Mouse (Mus musculus) ovary, adult 2 months (tissue): ENCODE results near the gene Cd5. TPM values are rescaled to one million over a fixed set of nuclear protein-coding genes. Genes with fewer than 3 reads are reported as not detected.

ENCODE experiments used
- polyA plus RNA-seq: library from polyadenylated mRNA; depleted of rRNA; stranded (reverse); fragments of >200 nt; gene quantifications from 2 replicates; pipeline ENCODE4 v1.2.3, GENCODE M21; 2012; rRNA removed

Cd5 gene
- 0.25 and 0.53 TPM in 2 replicates for polyA plus RNA-seq

DNA sequence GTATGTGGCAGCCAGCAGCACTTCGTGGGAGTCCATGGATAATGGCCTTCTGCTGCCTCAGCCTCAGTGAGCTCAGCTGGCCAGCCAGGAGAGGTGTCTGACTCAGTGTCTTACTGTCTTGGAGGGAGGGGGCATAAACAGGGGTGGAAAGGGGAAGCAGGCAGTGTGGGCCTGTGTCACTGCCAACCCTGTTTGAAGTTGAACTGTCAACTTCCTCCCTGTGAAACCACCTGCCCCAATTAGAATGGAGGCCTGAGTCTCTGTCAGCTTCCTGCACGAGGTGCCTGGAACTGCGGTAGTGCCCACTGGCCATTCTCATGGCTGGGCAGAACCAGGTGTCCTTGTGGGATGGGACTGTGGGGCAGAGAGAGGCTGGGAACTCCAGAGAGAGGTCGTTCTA lies at the start of gene Cd5:
Cd5 (minus strand) TSS at position 192 of the 400 bp plus-strand sequence.

GRCm38 (mm10) chr19:10688537-10689352 lies 50.1 kb downstream of the Cd5 start, which contains the start of gene Vps37c:
Vps37c (plus strand) TSS chr19:10688735.

GRCm38 (mm10) chr19:10677915-10678771 lies 60.7 kb downstream of the Cd5 start, which contains the start of gene Pga5:
Pga5 (minus strand) TSS chr19:10678071.

Other genes with a start within 250 kb of the Cd5 start
- 31.6 and 52.4 TPM in 2 replicates for gene Cpsf7, start 213.7 kb downstream of the Cd5 start, polyA plus RNA-seq
- gene Sdhaf2, start 212.9 kb downstream of the Cd5 start, polyA plus RNA-seq, result 19.1 and 24.4 TPM in 2 replicates
- gene Tmem216, start 182.8 kb downstream of the Cd5 start, polyA plus RNA-seq, result 18.1 and 23.6 TPM in 2 replicates
- gene Cyb561a3, start 161.8 kb downstream of the Cd5 start, polyA plus RNA-seq, result 41.1 and 42.6 TPM in 2 replicates
- 15.5 and 19.1 TPM in 2 replicates for gene Tmem138, start 161.6 kb downstream of the Cd5 start, polyA plus RNA-seq
- gene Ddb1, start 133.7 kb downstream of the Cd5 start, polyA plus RNA-seq, result 140 and 182 TPM in 2 replicates
- 17.7 and 18.7 TPM in 2 replicates for gene Tkfc, start 133.3 kb downstream of the Cd5 start, polyA plus RNA-seq
- gene Vwce, start 104.8 kb downstream of the Cd5 start, polyA plus RNA-seq, result 0.47 and 1.0 TPM in 2 replicates
- gene Pga5, start 60.9 kb downstream of the Cd5 start, polyA plus RNA-seq, result 1.4 and 2.0 TPM in 2 replicates
- 31.6 and 39.4 TPM in 2 replicates for gene Vps37c, start 50.3 kb downstream of the Cd5 start, polyA plus RNA-seq
- 0.24 and 1.2 TPM in 2 replicates for gene Cd6, start 91.1 kb upstream of the Cd5 start, polyA plus RNA-seq
- gene Slc15a3, start 100.7 kb upstream of the Cd5 start, polyA plus RNA-seq, result 9.7 and 11.8 TPM in 2 replicates
- 155 and 161 TPM in 2 replicates for gene Tmem132a, start 130.9 kb upstream of the Cd5 start, polyA plus RNA-seq
- 150 and 163 TPM in 2 replicates for gene Tmem109, start 143.0 kb upstream of the Cd5 start, polyA plus RNA-seq
- 428 and 499 TPM in 2 replicates for gene Prpf19, start 156.2 kb upstream of the Cd5 start, polyA plus RNA-seq
- 42.9 and 63.2 TPM in 2 replicates for gene Zp1, start 181.6 kb upstream of the Cd5 start, polyA plus RNA-seq
- gene Ptgdr2, start 198.2 kb upstream of the Cd5 start, polyA plus RNA-seq, result 7.2 and 9.1 TPM in 2 replicates
- 9.0 and 11.2 TPM in 2 replicates for gene Ccdc86, start 210.3 kb upstream of the Cd5 start, polyA plus RNA-seq
- 1.4 and 4.0 TPM in 2 replicates for gene Ms4a10, start 235.7 kb upstream of the Cd5 start, polyA plus RNA-seq